Mouse (Mus musculus) MEL (cell line): ENCODE results near the gene Oasl2. TPM values are rescaled to one million over a fixed set of nuclear protein-coding genes. Genes with fewer than 3 reads are reported as not detected.

Source experiments
- DNase-seq: peaks from one replicate; pipeline ENCODE4 v3.0.0; 2011; ENCODE audit warnings: low read depth, low spot score
- H3K27ac ChIP-seq: 2 replicates; pipeline ENCODE4 v1.5.1; 2012; ENCODE audit warnings: low read depth, mild to moderate bottlenecking, control low read depth, low read length, moderate library complexity; ENCODE audit not compliant: control insufficient read depth
- H3K27me3 ChIP-seq, 2 experiments: fragments of 150-350 bp in 1 of 2; sonication (generic) in 1 of 2; 2 replicates each; pipeline ENCODE4 v1.6.1; 2012; ENCODE audit warnings: low read length in 2 of 2, mild to moderate bottlenecking in 2 of 2, improper control_type of control experiment in 1 of 2, moderate library complexity in 1 of 2; ENCODE audit not compliant: insufficient read depth in 2 of 2, control insufficient read depth in 1 of 2
- H3K36me3 ChIP-seq, 2 experiments: 2 replicates each; pipeline ENCODE4 v1.6.1; 2012 to 2014; ENCODE audit warnings: low read length in 2 of 2, improper control_type of control experiment in 1 of 2, inconsistent platforms in 1 of 2, mild to moderate bottlenecking in 1 of 2; ENCODE audit not compliant: insufficient read depth in 2 of 2, control insufficient read depth in 1 of 2
- H3K4me1 ChIP-seq, 2 experiments: fragments of 150-350 bp in 1 of 2; sonication (generic) in 1 of 2; 2 replicates each; pipeline ENCODE4 v1.6.1; 2012; ENCODE audit warnings: low read length in 2 of 2, improper control_type of control experiment in 1 of 2, mild to moderate bottlenecking in 1 of 2; ENCODE audit not compliant: insufficient read depth in 2 of 2, control insufficient read depth in 1 of 2
- H3K4me3 ChIP-seq, 2 experiments: fragments of 150-350 bp in 1 of 2; sonication (generic) in 1 of 2; 2 replicates each; pipeline ENCODE4 v1.5.1; 2012; ENCODE audit warnings: low read depth in 2 of 2, low read length in 2 of 2, mild to moderate bottlenecking in 2 of 2, moderate library complexity in 2 of 2, control low read depth in 1 of 2, improper control_type of control experiment in 1 of 2; ENCODE audit not compliant: control insufficient read depth in 1 of 2, insufficient read depth in 1 of 2
- H3K79me2 ChIP-seq: 2 replicates; pipeline ENCODE4 v1.6.1; 2012; ENCODE audit warnings: mild to moderate bottlenecking, low read length, moderate library complexity; ENCODE audit not compliant: control insufficient read depth, poor library complexity, insufficient read depth
- H3K9ac ChIP-seq: 2 replicates; pipeline ENCODE4 v1.6.1; 2012; ENCODE audit warnings: low read depth, mild to moderate bottlenecking, control low read depth, low read length, moderate library complexity; ENCODE audit not compliant: control insufficient read depth, poor library complexity, severe bottlenecking
- H3K9me3 ChIP-seq: fragments of 150-350 bp; sonication (generic); replicated peaks from 2 replicates; pipeline ENCODE4 v1.6.1; 2012; ENCODE audit warnings: mild to moderate bottlenecking, low read length, improper control_type of control experiment, moderate library complexity; ENCODE audit not compliant: insufficient read depth
- BHLHE40 ChIP-seq: IDR thresholded peaks from 2 replicates; pipeline ENCODE4 v1.6.1; 2012; ENCODE audit warnings: low read depth, mild to moderate bottlenecking, inconsistent platforms, low read length, improper control_type of control experiment, borderline replicate concordance
- CHD2 ChIP-seq: IDR thresholded peaks from 2 replicates; pipeline ENCODE4 v1.6.1; 2011; ENCODE audit warnings: low read length, improper control_type of control experiment
- CTCF ChIP-seq, 3 experiments: IDR thresholded peaks in 2 of 3; conservative IDR thresholded peaks in 1 of 3; 2 replicates each; pipeline ENCODE4 v1.5.1; 2011 to 2012; ENCODE audit warnings: low read length in 3 of 3, low read depth in 2 of 3, mild to moderate bottlenecking in 2 of 3, improper control_type of control experiment in 1 of 3, inconsistent platforms in 1 of 3, mixed read lengths in 1 of 3, moderate library complexity in 1 of 3; ENCODE audit not compliant: control insufficient read depth in 1 of 3, insufficient read depth in 1 of 3, poor library complexity in 1 of 3, severe bottlenecking in 1 of 3
- EP300 ChIP-seq, 2 experiments: IDR thresholded peaks; 2 replicates each; pipeline ENCODE4 v1.6.1; 2011; ENCODE audit warnings: improper control_type of control experiment in 2 of 2, low read length in 2 of 2, low read depth in 1 of 2, mild to moderate bottlenecking in 1 of 2
- ETS1 ChIP-seq: IDR thresholded peaks from 2 replicates; pipeline ENCODE4 v1.6.1; 2012; ENCODE audit warnings: low read depth, mild to moderate bottlenecking, inconsistent platforms, low read length, improper control_type of control experiment, moderate library complexity
- GABPA ChIP-seq: IDR thresholded peaks from 2 replicates; pipeline ENCODE4 v1.6.1; 2012; ENCODE audit warnings: low read depth, mild to moderate bottlenecking, inconsistent platforms, low read length, improper control_type of control experiment, moderate library complexity
- GATA1 ChIP-seq: IDR thresholded peaks from 2 replicates; pipeline ENCODE4 v1.6.1; 2011; ENCODE audit warnings: low read depth, low read length, improper control_type of control experiment
- HCFC1 ChIP-seq: IDR thresholded peaks from 2 replicates; pipeline ENCODE4 v1.6.1; 2012; ENCODE audit warnings: low read depth, mild to moderate bottlenecking, inconsistent platforms, low read length, improper control_type of control experiment, moderate library complexity
- JUND ChIP-seq: IDR thresholded peaks from 2 replicates; pipeline ENCODE4 v1.6.1; 2011; ENCODE audit warnings: low read depth, mild to moderate bottlenecking, improper control_type of control experiment, low read length
- KAT2A ChIP-seq: conservative IDR thresholded peaks from 2 replicates; pipeline ENCODE4 v1.6.1; 2012; ENCODE audit warnings: low read depth, low read length, improper control_type of control experiment, inconsistent platforms
- MAX ChIP-seq: IDR thresholded peaks from 2 replicates; pipeline ENCODE4 v1.6.1; 2011; ENCODE audit warnings: low read length, improper control_type of control experiment
- MAZ ChIP-seq: IDR thresholded peaks from 2 replicates; pipeline ENCODE4 v1.6.1; 2012; ENCODE audit warnings: low read depth, mild to moderate bottlenecking, inconsistent platforms, low read length, improper control_type of control experiment
- MEF2A ChIP-seq: IDR thresholded peaks from 2 replicates; pipeline ENCODE4 v1.6.1; 2014; ENCODE audit warnings: low read depth, mild to moderate bottlenecking, inconsistent platforms, low read length, improper control_type of control experiment; ENCODE audit not compliant: poor library complexity, insufficient replicate concordance, severe bottlenecking; ENCODE audit errors: extremely low read depth
- MXI1 ChIP-seq: IDR thresholded peaks from 2 replicates; pipeline ENCODE4 v1.6.1; 2011; ENCODE audit warnings: mild to moderate bottlenecking, low read depth, low read length, improper control_type of control experiment
- NELFE ChIP-seq: IDR thresholded peaks from 2 replicates; pipeline ENCODE4 v1.6.1; 2011; ENCODE audit warnings: low read depth, low read length, improper control_type of control experiment
- NRF1 ChIP-seq: IDR thresholded peaks from 2 replicates; pipeline ENCODE4 v1.6.1; 2014; ENCODE audit warnings: low read depth, mild to moderate bottlenecking, inconsistent platforms, low read length, improper control_type of control experiment, moderate library complexity; ENCODE audit not compliant: poor library complexity, insufficient read depth, severe bottlenecking
- POLR2AphosphoS2 ChIP-seq: IDR thresholded peaks from 2 replicates; pipeline ENCODE4 v1.6.1; 2011; ENCODE audit warnings: low read length, improper control_type of control experiment
- RAD21 ChIP-seq: IDR thresholded peaks from 2 replicates; pipeline ENCODE4 v1.6.1; 2011; ENCODE audit warnings: mild to moderate bottlenecking, low read depth, low read length, improper control_type of control experiment
- RCOR1 ChIP-seq: IDR thresholded peaks from 2 replicates; pipeline ENCODE4 v1.6.1; 2012; ENCODE audit warnings: low read depth, mild to moderate bottlenecking, inconsistent platforms, low read length, improper control_type of control experiment
- SIN3A ChIP-seq: IDR thresholded peaks from 2 replicates; pipeline ENCODE4 v1.6.1; 2012; ENCODE audit warnings: low read length, improper control_type of control experiment, inconsistent platforms
- SMC3 ChIP-seq: IDR thresholded peaks from 2 replicates; pipeline ENCODE4 v1.6.1; 2011; ENCODE audit warnings: low read depth, low read length, improper control_type of control experiment
- TAL1 ChIP-seq: IDR thresholded peaks from 2 replicates; pipeline ENCODE4 v1.6.1; 2012; ENCODE audit warnings: mild to moderate bottlenecking, inconsistent platforms, low read length, moderate library complexity, mixed read lengths
- TBP ChIP-seq: IDR thresholded peaks from 2 replicates; pipeline ENCODE4 v1.8.0; 2011; ENCODE audit warnings: low read depth, low read length, improper control_type of control experiment
- UBTF ChIP-seq: IDR thresholded peaks from 2 replicates; pipeline ENCODE4 v1.6.1; 2012; ENCODE audit warnings: low read depth, mild to moderate bottlenecking, inconsistent platforms, low read length, improper control_type of control experiment, moderate library complexity, borderline replicate concordance; ENCODE audit not compliant: insufficient read depth
- USF1 ChIP-seq: IDR thresholded peaks from 2 replicates; pipeline ENCODE4 v1.6.1; 2014; ENCODE audit warnings: low read depth, mild to moderate bottlenecking, inconsistent platforms, low read length, improper control_type of control experiment, moderate library complexity
- USF2 ChIP-seq, 2 experiments: IDR thresholded peaks; 2 replicates each; pipeline ENCODE4 v1.6.1; 2011 to 2012; ENCODE audit warnings: improper control_type of control experiment in 2 of 2, low read length in 2 of 2, borderline replicate concordance in 1 of 2, inconsistent platforms in 1 of 2, low read depth in 1 of 2, mild to moderate bottlenecking in 1 of 2; ENCODE audit not compliant: insufficient read depth in 1 of 2
- ZC3H11A ChIP-seq: IDR thresholded peaks from 2 replicates; pipeline ENCODE4 v1.6.1; 2012; ENCODE audit warnings: low read depth, mild to moderate bottlenecking, inconsistent platforms, low read length, improper control_type of control experiment
- ZNF384 ChIP-seq: IDR thresholded peaks from 2 replicates; pipeline ENCODE4 v1.6.1; 2012; ENCODE audit warnings: low read depth, mild to moderate bottlenecking, inconsistent platforms, low read length, improper control_type of control experiment
- polyA plus RNA-seq, 2 experiments: library from polyadenylated mRNA; stranded (reverse) in 1 of 2; unstranded in 1 of 2; fragments of >175 nt in 1 of 2; fragments of >200 nt in 1 of 2; gene quantifications; 2 replicates each; pipeline versions ENCODE4 v1.2.1 to v1.2.4; 2012; ENCODE audit warnings: low replicate concordance in 2 of 2, low read depth in 1 of 2; ENCODE audit not compliant: insufficient read length in 2 of 2, insufficient read depth in 1 of 2, missing spikeins in 1 of 2
- total RNA-seq: library from RNA; depleted of rRNA; stranded (reverse); fragments of 300-350 nt; gene quantifications from 2 replicates; pipeline ENCODE4 v1.2.3, GENCODE M21; 2012

Oasl2 gene
- total and polyA plus RNA-seq, 3 experiments, result 0.27 to 0.63 TPM; not detected in 1

- Histone ChIP-seq H3K9ac (no peak overlapping the region), H3K27ac (no peak overlapping the region), H3K27me3 (peaks cover 12 to 17% of the 10 kb centered on the region in 2 experiments), H3K36me3 (no peaks in the 10 kb centered on the region), H3K4me3 (no peak overlapping the region), H3K9me3 (no peaks in the 10 kb centered on the region), H3K79me2 (no peaks in the 10 kb centered on the region), H3K4me1 (no peaks in the 10 kb centered on the region)
- peak; percentile 67 for DNase-seq
- no peak for TF ChIP-seq KAT2A
- no peak for TF ChIP-seq MAZ
- peak; percentile 81 for TF ChIP-seq ZC3H11A
- no peak for TF ChIP-seq RCOR1
- no peak for TF ChIP-seq GABPA
- no peak for TF ChIP-seq NRF1
- TF ChIP-seq EP300 (IDR thresholded peaks at IDR 0.05; ENCODE audit: low read depth in 1 of 2, low read length in 2 of 2), result no peak
- no peak for TF ChIP-seq TAL1
- TF ChIP-seq USF2 (IDR thresholded peaks at IDR 0.05; ENCODE audit: borderline replicate concordance in 1 of 2, insufficient read depth in 1 of 2, low read depth in 1 of 2, low read length in 2 of 2), result no peak
- TF ChIP-seq RAD21, result peak; percentile 87
- no peak for TF ChIP-seq ETS1
- peak; percentile 71 to 89 (median 86) for TF ChIP-seq CTCF (IDR thresholded peaks at IDR 0.05 in 2 of 3, conservative IDR thresholded peaks at IDR 0.05 in 1 of 3; ENCODE audit: control insufficient read depth in 1 of 3, insufficient read depth in 1 of 3, low read depth in 2 of 3, low read length in 3 of 3, poor library complexity in 1 of 3, severe bottlenecking in 1 of 3)
- TF ChIP-seq MEF2A, result no peak
- no peak for TF ChIP-seq GATA1
- no peak for TF ChIP-seq NELFE
- TF ChIP-seq SMC3, result peak; percentile 85
- TF ChIP-seq CHD2, result no peak
- TF ChIP-seq TBP, result no peak
- TF ChIP-seq SIN3A, result no peak
- TF ChIP-seq HCFC1, result no peak
- TF ChIP-seq USF1, result no peak
- no peak for TF ChIP-seq MAX
- 0 out of 2 replicates have a peak, but pooled peaks have one; percentile 29 for TF ChIP-seq ZNF384
- no peak for TF ChIP-seq JUND
- TF ChIP-seq UBTF, result no peak
- TF ChIP-seq BHLHE40, result no peak
- TF ChIP-seq MXI1, result no peak
- no peak for TF ChIP-seq POLR2AphosphoS2
Observed at GRCm38 (mm10) chr5:114902413-114902812, 5.7 kb downstream of the Oasl2 start.
